Mouse (Mus musculus) bone marrow, adult 2 months (tissue): ENCODE results near the gene Prkn.

Experiments
- CTCF ChIP-seq: fragments of 200-500 bp; IDR thresholded peaks from 2 replicates; pipeline ENCODE4 v1.5.1; 2011; ENCODE audit warnings: low read length, control low read depth; ENCODE audit not compliant: control insufficient read depth, insufficient read depth
- POLR2A ChIP-seq: fragments of 200-500 bp; IDR thresholded peaks from 2 replicates; pipeline ENCODE4 v1.6.1; 2011; ENCODE audit warnings: low read depth, mild to moderate bottlenecking, control low read depth, low read length, borderline replicate concordance; ENCODE audit not compliant: control insufficient read depth

DNA sequence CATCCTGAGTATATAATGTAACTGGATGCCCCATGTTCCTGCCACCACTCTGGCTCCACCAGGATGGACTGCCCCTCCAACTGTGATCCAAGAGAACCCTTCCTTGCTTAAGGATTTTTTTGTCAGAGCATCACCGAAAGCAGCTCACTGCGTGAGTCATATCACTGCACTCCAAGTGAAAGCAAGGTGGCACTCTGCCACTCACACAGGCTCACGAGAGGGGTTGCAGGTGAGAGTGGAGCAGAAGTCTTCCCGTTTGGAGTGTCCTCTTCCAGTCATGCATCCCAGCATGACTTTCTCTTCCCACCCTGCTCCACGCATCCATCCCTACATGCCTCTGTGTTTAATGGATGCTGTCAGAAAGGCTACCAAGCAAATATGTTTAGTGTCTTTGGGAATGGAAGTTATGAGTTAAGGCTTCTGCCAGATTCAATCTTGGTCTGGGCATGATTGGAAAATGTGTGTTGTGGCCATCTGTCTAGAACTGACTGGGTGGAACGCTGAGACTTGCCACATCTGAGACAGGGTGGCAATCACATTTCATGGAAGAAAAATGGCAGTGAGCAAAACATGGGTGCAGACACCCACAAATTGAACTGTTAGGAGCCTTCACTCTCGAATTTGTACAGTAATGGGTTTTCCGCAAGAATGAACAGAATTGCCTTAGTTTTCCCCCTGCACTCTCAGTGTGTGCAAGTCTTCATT, 778.9 kb downstream of the Prkn start:
- no peak for TF ChIP-seq POLR2A
- TF ChIP-seq CTCF: no peak
